Mouse (Mus musculus): ENCODE measurements around the gene Hfe.
A peak's percentile ranks its signal among the peaks of the same experiment; 100 is the strongest.
"Not testable (repeated sequence)": the region's sequence is repeated elsewhere in the genome, so short reads cannot be mapped to it uniquely, and the experiment has no call there.

Gene Hfe

DNA sequence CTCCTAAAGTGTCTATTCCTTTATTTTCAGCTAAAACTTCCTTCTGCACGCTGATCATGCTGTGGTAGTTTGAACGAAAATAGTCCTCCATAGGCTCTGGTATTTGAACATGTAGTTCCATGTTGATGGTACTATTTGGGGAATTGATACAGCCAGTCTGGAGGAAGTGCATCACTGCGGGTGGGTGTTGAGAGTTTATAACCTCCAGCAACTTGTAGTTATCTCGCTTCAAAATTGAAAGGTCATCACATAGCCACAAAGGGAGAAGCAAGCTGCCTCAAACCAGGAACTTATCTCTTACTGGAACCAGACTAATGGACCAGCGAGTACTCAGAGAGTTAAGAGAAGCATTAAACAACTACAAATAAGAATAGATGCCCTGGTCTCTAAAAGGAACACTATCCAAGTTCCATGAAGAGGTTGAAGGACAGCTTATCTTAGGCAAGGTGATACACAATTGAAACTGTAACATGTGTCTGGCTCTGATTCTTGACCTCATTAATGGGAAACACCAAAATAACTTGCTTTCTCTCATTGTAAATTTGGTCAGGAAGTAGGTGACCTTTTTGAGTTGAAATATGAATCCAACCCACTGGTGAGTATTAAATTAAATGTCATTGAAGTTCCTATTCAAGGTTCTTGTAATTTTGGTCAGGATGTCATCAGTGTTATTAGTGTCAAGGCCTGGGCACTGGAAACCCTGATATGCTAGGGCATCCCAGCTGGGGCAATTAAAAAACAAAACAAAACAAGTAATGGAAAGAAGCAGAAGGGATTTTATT is 5.8 kb upstream of the Hfe start:
- no peak for DNase-seq (ENCODE audit: low spot score in 2 of 2)

GRCm38 (mm10) chr13:23709714-23710373 is 810 bp downstream of the Hfe start:
- DNase-seq (ENCODE audit: low spot score in 2 of 2), result no peak

GRCm38 (mm10) chr13:23708654-23709053 is 2.0 kb downstream of the Hfe start:
- no peak for DNase-seq (ENCODE audit: low spot score in 2 of 2)

DNA sequence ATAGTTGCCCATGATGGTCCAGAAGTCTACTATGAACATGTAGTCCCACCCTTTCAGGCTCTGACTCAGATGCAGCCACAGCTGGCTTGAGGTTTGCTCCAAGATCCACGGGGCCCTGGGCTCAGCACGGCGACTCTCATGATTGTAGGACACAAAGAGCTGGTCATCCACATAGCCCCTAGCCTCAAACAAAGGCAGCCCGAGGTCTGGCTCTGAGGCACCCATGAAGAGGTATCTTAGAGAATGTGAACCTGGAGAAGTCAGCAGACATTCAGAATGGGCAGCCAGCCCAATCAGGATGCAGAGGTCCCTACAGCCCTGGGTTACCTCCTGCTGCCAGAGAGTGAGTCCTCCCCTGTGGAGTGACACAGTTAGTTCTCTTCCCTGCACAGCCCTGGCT is 2.6 kb downstream of the Hfe start:
- DNase-seq (ENCODE audit: low spot score in 2 of 2), result no peak

DNA sequence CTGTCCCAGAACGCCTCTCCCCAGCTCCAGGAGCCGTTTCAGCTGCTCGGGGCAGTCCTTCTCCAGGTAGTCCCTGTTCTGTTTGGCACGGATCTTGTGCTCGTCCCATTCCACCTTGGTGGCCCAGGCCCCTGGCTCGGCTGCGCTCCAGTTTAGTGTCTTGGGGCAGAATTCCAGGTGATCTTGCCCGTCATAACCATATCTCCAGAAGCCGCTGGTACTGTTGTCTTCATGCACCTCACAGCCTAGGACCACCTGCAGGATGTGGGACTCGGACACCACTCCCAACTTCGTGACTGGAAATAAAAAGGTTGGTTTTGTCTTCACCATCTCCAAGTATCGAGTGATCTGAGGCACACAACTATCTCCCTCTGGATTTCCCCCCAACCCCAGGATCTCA is 3.9 kb downstream of the Hfe start:
- DNase-seq (ENCODE audit: low spot score in 2 of 2), result no peak

GRCm38 (mm10) chr13:23705751-23706356 is 4.8 kb downstream of the Hfe start:
- DNase-seq (ENCODE audit: low spot score in 2 of 2), result no peak

DNA sequence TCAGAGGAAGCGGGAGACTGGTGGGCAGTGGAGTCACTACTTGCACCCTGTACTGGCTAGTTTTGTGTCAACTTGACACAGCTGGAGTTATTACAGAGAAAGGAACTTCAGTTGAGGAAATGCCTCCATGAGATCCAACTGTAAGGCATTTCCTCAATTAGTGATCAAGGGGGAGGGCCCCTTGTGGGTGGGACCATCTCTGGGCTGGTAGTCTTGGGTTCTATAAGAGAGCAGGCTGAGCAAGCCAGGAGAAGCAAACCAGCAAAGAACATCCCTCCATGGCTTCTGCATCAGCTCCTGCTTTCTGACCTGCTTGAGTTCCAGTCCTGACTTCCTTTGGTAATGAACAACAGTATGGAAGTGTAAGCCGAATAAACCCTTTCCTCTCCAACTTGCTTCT is 7.9 kb downstream of the Hfe start:
- DNase-seq (ENCODE audit: low spot score in 2 of 2), result not testable (repeated sequence)

DNA sequence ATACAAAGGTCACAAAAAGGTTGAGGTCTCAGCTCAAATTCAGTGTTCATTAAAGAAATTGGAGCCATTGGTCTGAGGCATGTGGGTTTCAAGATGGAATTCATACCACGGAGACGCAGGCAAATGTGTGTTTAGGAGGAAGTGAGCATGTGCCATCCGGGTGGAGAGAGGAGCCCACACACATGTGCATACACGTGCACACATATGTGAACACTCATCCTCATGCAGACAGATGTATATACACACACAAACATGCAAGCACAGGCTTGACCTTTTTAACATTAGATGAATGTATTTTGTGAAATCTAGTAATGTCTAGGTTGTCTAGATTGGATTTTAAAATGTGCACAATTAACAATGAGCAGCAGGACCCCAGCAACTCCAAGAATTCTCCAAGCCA is 8.4 kb downstream of the Hfe start:
- DNase-seq (ENCODE audit: low spot score in 2 of 2), result no peak

GRCm38 (mm10) chr13:23700786-23701520 is 9.7 kb downstream of the Hfe start:
- DNase-seq (ENCODE audit: low spot score in 2 of 2), result peak; percentile 54 to 82

GRCm38 (mm10) chr13:23699767-23700166 is 10.9 kb downstream of the Hfe start:
- DNase-seq (ENCODE audit: low spot score in 2 of 2), result no peak

DNA sequence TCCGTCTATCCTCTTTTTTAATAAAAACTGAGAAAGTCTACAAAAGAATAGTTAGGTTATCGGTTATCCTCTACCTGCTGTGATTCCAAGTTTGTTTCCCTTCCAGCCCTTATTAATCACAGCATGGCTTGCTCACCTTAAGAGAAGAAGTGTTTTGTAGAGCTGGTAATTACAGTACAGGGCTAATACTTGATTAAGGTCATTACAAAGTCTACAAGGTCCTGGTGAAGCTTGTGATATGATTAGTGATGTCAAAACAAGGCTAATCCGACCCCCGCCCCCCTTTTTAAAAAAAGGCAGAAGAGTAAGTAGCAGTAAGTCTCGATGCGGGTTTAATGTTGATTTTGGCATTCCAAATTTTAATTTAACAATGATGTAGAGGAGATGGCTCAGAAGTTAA is 11.7 kb downstream of the Hfe start:
- no peak for DNase-seq (ENCODE audit: low spot score in 2 of 2)

DNA sequence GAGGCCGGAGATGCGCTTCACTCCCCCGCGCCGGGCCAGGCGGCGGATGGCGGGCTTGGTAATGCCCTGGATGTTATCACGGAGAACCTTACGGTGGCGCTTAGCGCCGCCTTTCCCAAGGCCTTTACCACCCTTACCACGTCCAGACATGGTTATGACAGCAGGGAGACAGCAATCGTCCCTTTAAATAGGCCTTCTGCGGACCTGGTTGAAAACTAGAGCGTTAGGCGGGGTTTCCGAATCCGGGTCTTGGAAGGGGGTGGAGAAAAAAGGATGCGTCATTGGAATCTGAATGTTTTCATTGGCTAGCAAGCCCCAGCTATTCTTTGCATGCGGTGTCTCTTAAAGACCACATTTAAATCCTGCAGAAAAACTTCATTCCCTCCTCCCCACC is 12.4 kb downstream of the Hfe start, which contains the start of gene Hist1h4c:
Gene Hist1h4c, minus strand, starts transcription at position 155 of the 394 bp plus-strand sequence.
- DNase-seq (ENCODE audit: low spot score in 2 of 2), result peak; percentile 100

- peak; percentile 34 to 46 for DNase-seq (ENCODE audit: low spot score in 2 of 2)
These were observed 13.0 kb downstream of the Hfe start for GRCm38 (mm10) chr13:23697491-23698299.

- DNase-seq (ENCODE audit: low spot score in 2 of 2), result no peak
These were observed 14.6 kb downstream of the Hfe start for GRCm38 (mm10) chr13:23696061-23696474.

DNA sequence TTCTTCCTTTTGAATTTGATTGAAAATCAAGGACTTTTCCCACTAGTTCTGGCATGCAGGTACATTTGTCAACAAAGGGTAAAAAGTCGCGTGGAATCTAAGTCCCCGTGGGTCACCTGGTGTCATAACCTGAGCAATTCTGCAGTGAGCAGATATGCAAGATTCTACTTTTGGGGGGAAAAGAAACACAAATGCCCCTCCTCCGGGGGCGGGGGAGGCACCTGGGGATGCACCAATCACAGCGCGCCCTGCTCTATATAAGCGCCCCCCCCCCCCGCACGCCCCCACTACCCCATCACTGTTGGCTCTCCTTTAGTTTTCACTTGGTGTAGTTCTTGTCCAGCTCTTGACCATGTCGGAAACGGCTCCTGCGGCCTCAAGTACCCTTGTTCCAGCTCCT is 15.1 kb downstream of the Hfe start, which contains the start of gene Hist1h1t:
Gene Hist1h1t, plus strand, starts transcription at position 301 of the 400 bp plus-strand sequence.
- DNase-seq (ENCODE audit: low spot score in 2 of 2), result no peak

GRCm38 (mm10) chr13:23694956-23695355 is 15.7 kb downstream of the Hfe start:
- DNase-seq (ENCODE audit: low spot score in 2 of 2), result no peak

GRCm38 (mm10) chr13:23693856-23694440 is 16.7 kb downstream of the Hfe start:
- no peak for DNase-seq (ENCODE audit: low spot score in 2 of 2)

- DNase-seq (ENCODE audit: low spot score in 2 of 2), result no peak
These were observed 21.2 kb downstream of the Hfe start for GRCm38 (mm10) chr13:23689459-23689858.

- DNase-seq (ENCODE audit: low spot score in 2 of 2), result no peak
These were observed 21.7 kb downstream of the Hfe start for GRCm38 (mm10) chr13:23688956-23689355.

DNA sequence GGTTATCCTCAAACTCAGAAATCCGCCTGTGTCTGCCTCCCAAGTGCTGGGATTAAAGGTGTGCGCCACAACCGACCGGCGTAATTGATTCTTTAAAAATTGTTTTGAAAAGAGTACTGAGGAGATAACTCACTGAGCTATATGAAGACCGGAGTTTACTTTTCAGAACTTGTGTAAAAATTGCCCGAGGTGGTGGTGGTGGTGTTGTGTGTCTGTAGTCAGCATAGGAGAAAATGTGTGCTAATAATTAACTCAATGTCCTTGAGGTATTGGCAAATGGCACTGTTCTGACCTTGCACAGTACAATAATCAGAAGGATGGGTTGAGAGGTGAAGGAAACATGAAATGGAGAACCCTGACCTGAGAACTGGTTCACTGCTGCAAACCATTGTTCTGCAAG is 22.7 kb downstream of the Hfe start:
- DNase-seq (ENCODE audit: low spot score in 2 of 2), result no peak

DNA sequence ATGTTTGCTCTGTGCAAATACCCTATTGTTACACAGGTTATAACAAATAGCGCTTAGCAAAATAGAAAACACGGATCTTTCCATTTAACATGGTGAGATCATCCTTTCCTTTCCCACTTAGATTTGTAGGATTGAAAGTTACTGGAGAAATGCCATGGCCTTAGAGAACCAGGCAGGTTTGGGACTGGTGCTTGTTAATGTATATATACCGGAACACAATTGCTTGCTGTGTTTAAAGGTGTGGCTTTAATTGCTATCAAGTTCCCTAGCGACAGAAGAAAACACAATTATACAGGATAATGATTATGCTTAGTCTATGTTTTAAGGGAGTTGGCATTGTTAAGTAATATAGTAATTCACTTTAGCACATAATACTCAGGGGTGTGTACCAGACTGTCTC is 23.5 kb downstream of the Hfe start:
- DNase-seq (ENCODE audit: low spot score in 2 of 2), result no peak

Data from frontal cortex, postnatal 36 days (tissue).